Mouse (Mus musculus): ENCODE measurements at regions not wholly inside any gene's neighbourhood (a gene's known extent, or its start where the extent isn't known, plus 50 kb on each side); places are given as distances from the start of the nearest gene placed in this dataset.

DNA sequence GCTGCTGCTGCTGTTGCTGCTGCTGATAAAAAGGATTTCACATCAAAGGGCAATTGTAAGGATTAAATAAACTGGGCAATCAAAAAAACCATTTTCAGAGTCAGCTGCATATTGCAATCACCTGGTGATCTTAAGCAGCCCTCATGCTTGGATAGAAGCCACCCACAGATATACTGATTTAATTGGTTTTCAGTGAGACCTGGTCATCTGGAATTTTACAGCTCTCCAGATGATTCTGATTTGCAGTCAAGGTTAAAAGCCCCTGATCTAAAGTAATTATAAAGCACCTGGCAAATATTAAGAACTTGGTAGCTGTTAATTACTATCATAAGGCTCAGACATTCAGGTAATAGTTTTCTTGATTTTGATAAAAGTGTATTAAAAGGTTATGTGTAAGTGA is 50.8 kb upstream of the Agtr2 start:
- Histone ChIP-seq H3K27me3 (ENCODE audit: poor library complexity, severe bottlenecking) (no peaks in the 10 kb centered on the region), H3K4me3 (no peak overlapping the region), H3K27ac (no peak overlapping the region), H3K36me3 (replicated peaks) (no peaks in the 10 kb centered on the region), H3K9me3 (no peaks in the 10 kb centered on the region), H3K4me1 (no peaks in the 10 kb centered on the region)
- DNase-seq (ENCODE audit: extremely low spot score, low spot score): no peak
